Mouse (Mus musculus): ENCODE data around the gene Gm10719. TPM values are rescaled to one million over a fixed set of nuclear protein-coding genes. Genes with fewer than 3 reads are reported as not detected.

Gm10719 gene
- not detected for polyA plus RNA-seq (2014; fragmentation: Illumina TruSeq; extraction: RNeasy Lipid Tissue Mini Kit (QIAGEN cat#74804); ENCODE audit: low read depth, low replicate concordance)

DNA sequence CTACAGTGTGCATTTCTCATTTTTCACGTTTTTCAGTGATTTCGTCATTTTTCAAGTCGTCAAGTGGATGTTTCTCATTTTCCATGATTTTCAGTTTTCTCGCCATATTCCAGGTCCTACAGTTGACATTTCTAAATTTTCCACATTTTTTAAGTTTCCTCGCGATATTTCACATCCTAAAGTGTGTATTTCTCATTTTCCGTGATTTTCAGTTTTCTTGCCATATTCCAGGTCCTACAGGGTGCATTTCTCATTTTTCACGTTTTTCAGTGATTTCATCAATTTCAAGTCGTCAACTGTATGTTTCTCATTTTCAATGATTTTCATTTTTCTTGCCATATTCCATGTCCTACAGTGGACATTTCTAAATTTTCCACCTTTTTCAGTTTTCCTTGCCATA is at the start of gene Gm10719:
Gm10719 (plus strand) TSS at position 301 of the 400 bp plus-strand sequence.

DNA sequence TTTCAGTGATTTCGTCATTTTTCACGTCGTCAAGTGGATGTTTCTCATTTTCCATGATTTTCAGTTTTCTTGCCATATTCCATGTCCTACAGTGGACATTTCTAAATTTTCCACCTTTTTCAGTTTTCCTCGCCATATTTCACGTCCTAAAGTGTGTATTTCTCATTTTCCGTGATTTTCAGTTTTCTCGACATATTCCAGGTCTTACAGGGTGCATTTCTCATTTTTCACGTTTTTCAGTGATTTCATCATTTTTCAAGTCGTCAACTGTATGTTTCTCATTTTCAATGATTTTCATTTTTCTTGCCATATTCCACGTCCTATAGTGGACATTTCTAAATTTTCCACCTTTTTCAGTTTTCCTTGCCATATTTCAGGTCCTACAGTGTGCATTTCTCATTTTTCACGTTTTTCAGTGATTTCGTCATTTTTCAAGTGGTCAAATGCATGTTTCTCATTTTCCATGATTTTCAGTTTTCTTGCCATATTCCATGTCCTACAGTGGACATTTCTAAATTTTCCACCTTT is 16.7 kb upstream of the Gm10719 start, which contains the start of gene Gm10722:
Gm10722 (plus strand) TSS at position 478 of the 528 bp plus-strand sequence.

DNA sequence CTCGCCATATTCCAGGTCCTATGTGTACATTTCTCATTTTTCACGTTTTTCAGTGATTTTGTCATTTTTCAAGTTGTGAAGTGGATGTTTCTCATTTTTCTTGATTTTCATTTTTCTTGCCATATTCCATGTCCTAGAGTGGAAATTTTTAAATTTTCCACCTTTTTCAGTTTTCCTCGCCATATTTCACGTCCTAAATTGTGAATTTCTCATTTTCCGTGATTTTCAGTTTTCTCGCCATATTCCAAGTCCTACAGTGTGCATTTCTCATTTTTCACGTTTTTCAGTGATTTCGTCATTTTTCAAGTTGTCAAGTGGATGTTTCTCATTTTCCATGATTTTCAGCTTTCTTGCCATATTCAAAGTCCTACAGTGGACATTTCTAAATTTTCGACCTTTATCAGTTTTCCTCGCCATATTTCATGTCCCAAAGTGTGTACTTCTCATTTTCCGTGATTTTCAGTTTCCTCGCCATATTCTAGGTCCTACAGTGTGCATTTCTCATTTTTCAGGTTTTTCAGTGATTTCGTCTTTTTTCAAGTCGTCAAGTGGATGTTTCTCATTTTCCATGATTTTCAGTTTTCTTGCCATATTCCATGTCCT is 14.3 kb upstream of the Gm10719 start, which contains the start of gene Gm11168:
Gm11168 (plus strand) TSS at position 553 of the 603 bp plus-strand sequence.

DNA sequence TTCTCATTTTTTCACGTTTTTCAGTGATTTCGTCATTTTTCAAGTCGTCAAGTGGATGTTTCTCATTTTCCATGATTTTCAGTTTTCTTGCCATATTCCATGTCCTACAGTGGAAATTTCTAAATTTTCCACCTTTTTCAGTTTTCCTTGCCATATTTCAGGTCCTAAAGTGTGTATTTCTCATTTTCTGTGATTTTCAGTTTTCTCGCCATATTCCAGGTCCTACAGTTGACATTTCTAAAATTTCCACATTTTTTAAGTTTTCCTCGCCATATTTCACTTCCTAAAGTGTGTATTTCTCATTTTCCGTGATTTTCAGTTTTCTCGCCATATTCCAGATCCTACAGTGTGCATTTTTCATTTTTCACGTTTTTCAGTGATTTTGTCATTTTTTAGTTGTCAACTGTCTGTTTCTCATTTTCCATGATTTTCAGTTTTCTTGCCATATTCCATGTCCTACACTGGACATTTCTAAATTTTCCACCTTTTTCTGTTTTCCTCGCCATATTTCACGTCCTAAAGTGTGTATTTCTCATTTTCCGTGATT is 4.4 kb upstream of the Gm10719 start, which contains the start of gene Gm10721:
Gm10721 (plus strand) TSS at position 408 of the 547 bp plus-strand sequence.

DNA sequence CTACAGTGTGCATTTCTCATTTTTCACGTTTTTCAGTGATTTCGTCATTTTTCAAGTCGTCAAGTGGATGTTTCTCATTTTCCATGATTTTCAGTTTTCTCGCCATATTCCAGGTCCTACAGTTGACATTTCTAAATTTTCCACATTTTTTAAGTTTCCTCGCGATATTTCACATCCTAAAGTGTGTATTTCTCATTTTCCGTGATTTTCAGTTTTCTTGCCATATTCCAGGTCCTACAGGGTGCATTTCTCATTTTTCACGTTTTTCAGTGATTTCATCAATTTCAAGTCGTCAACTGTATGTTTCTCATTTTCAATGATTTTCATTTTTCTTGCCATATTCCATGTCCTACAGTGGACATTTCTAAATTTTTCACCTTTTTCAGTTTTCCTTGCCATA is 1.9 kb upstream of the Gm10719 start, which contains the start of gene Gm10720:
Gm10720 (plus strand) TSS at position 301 of the 400 bp plus-strand sequence.

DNA sequence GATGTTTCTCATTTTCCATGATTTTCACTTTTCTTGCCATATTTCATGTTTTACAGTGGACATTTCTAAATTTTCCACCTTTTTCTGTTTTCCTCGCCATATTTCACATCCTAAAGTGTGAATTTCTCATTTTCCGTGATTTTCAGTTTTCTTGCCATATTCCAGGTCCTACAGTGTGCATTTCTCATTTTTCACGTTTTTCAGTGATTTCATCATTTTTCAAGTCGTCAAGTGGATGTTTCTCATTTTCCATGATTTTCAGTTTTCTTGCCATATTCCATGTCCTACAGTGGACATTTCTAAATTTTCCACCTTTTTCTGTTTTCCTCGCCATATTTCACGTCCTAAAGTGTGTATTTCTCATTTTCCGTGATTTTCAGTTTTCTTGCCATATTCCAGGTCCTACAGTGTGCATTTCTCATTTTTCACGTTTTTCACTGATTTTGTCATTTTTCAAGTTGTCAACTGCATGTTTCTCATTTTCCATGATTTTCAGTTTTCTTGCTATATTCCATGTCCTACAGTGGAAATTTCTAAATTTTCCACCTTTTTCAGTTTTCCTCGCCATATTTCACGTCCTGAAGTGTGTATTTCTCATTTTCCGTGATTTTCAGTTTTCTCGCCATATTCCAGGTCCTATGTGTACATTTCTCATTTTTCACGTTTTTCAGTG is 6.2 kb downstream of the Gm10719 start, which contains the start of gene Gm10718:
Gm10718 (plus strand) TSS at position 236 of the 673 bp plus-strand sequence.

DNA sequence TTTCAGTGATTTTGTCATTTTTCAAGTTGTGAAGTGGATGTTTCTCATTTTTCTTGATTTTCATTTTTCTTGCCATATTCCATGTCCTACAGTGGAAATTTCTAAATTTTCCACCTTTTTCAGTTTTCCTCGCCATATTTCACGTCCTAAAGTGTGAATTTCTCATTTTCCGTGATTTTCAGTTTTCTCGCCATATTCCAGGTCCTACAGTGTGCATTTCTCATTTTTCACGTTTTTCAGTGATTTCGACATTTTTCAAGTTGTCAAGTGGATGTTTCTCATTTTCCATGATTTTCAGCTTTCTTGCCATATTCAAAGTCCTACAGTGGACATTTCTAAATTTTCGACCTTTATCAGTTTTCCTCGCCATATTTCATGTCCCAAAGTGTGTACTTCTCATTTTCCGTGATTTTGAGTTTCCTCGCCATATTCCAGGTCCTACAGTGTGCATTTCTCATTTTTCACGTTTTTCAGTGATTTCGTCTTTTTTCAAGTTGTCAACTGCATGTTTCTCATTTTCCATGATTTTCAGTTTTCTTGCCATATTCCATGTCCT is 7.8 kb downstream of the Gm10719 start, which contains the start of gene Gm10717:
Gm10717 (plus strand) TSS at position 506 of the 556 bp plus-strand sequence.

DNA sequence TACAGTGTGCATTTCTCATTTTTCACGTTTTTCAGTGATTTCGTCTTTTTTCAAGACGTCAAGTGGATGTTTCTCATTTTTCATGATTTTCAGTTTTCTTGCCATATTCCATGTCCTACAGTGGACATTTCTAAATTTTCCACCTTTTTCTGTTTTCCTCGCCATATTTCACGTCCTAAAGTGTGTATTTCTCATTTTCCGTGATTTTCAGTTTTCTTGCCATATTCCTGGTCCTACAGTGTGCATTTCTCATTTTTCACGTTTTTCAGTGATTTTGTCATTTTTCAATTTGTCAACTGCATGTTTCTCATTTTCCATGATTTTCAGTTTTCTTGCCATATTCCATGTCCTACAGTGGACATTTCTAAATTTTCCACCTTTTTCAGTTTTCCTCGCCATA is 17.1 kb downstream of the Gm10719 start, which contains the start of gene Gm17535:
Gm17535 (plus strand) TSS at position 301 of the 400 bp plus-strand sequence.

DNA sequence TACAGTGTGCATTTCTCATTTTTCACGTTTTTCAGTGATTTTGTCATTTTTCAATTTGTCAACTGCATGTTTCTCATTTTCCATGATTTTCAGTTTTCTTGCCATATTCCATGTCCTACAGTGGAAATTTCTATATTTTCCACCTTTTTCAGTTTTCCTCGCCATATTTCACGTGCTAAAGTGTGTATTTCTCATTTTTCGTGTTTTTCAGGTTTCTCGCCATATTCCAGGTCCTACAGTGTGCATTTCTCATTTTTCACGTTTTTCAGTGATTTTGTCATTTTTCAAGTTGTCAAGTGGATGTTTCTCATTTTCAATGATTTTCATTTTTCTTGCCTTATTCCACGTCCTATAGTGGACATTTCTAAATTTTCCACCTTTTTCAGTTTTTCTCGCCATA is 19.4 kb downstream of the Gm10719 start, which contains the start of gene Gm10715:
Gm10715 (plus strand) TSS at position 301 of the 400 bp plus-strand sequence.

Other genes starting within 250 kb of the Gm10719 start
- gene Gm10722, start 16.5 kb upstream of the Gm10719 start, polyA plus RNA-seq (2014; fragmentation: Illumina TruSeq; extraction: RNeasy Lipid Tissue Mini Kit (QIAGEN cat#74804); ENCODE audit: low read depth, low replicate concordance): not detected
- gene Gm11168, start 14.1 kb upstream of the Gm10719 start, polyA plus RNA-seq (2014; fragmentation: Illumina TruSeq; extraction: RNeasy Lipid Tissue Mini Kit (QIAGEN cat#74804); ENCODE audit: low read depth, low replicate concordance): not detected
- gene Gm10721, start 4.3 kb upstream of the Gm10719 start, polyA plus RNA-seq (2014; fragmentation: Illumina TruSeq; extraction: RNeasy Lipid Tissue Mini Kit (QIAGEN cat#74804); ENCODE audit: low read depth, low replicate concordance): not detected
- gene Gm10720, start 1.8 kb upstream of the Gm10719 start, polyA plus RNA-seq (2014; fragmentation: Illumina TruSeq; extraction: RNeasy Lipid Tissue Mini Kit (QIAGEN cat#74804); ENCODE audit: low read depth, low replicate concordance): not detected
- gene Gm10718, start 6.1 kb downstream of the Gm10719 start, polyA plus RNA-seq (2014; fragmentation: Illumina TruSeq; extraction: RNeasy Lipid Tissue Mini Kit (QIAGEN cat#74804); ENCODE audit: low read depth, low replicate concordance): not detected
- not detected for gene Gm10717, start 8.0 kb downstream of the Gm10719 start, polyA plus RNA-seq (2014; fragmentation: Illumina TruSeq; extraction: RNeasy Lipid Tissue Mini Kit (QIAGEN cat#74804); ENCODE audit: low read depth, low replicate concordance)
- gene Gm17535, start 17.2 kb downstream of the Gm10719 start, polyA plus RNA-seq (2014; fragmentation: Illumina TruSeq; extraction: RNeasy Lipid Tissue Mini Kit (QIAGEN cat#74804); ENCODE audit: low read depth, low replicate concordance): not detected
- not detected for gene Gm10715, start 19.5 kb downstream of the Gm10719 start, polyA plus RNA-seq (2014; fragmentation: Illumina TruSeq; extraction: RNeasy Lipid Tissue Mini Kit (QIAGEN cat#74804); ENCODE audit: low read depth, low replicate concordance)